Mouse (Mus musculus) megakaryocyte, adult 5-6 weeks (primary cell): Measurements from ENCODE around the gene Abcb11. TPM values are rescaled to one million over a fixed set of nuclear protein-coding genes. Genes with fewer than 3 reads are reported as not detected.
"Not testable (repeated sequence)": the region's sequence is repeated elsewhere in the genome, so short reads cannot be mapped to it uniquely, and the experiment has no call there.

ENCODE experiments used
- ATAC-seq: 2 replicates; pipeline ENCODE4 v1.8.0; 2016; ENCODE audit warnings: mild to moderate bottlenecking, inconsistent platforms; ENCODE audit not compliant: poor library complexity, severe bottlenecking
- total RNA-seq, 2 experiments: library from RNA; stranded (forward) in 1 of 2; stranded (reverse) in 1 of 2; fragments of 153-499, 151-499 nt in 1 of 2; fragments of 221-1000, 200-1000 nt in 1 of 2; gene quantifications; 2 replicates each; pipeline versions ENCODE4 v1.2.3 to v1.2.4; 2015 to 2017

Gene Abcb11
- total RNA-seq (2015) (not detected in 2 replicates), total RNA-seq (2017) (not detected in 2 replicates)

GRCm38 (mm10) chr2:69342496-69343221 lies at the start of gene Abcb11:
Abcb11 (minus strand) TSS chr2:69342616.
- no peak for ATAC-seq

- no peak for ATAC-seq
These were observed 43.9 kb upstream of the Abcb11 start for GRCm38 (mm10) chr2:69386118-69386871.

GRCm38 (mm10) chr2:69382838-69383237 lies 40.4 kb upstream of the Abcb11 start:
- peak; percentile 33 for ATAC-seq

GRCm38 (mm10) chr2:69381740-69382139 lies 39.3 kb upstream of the Abcb11 start:
- ATAC-seq = peak; percentile 69

DNA sequence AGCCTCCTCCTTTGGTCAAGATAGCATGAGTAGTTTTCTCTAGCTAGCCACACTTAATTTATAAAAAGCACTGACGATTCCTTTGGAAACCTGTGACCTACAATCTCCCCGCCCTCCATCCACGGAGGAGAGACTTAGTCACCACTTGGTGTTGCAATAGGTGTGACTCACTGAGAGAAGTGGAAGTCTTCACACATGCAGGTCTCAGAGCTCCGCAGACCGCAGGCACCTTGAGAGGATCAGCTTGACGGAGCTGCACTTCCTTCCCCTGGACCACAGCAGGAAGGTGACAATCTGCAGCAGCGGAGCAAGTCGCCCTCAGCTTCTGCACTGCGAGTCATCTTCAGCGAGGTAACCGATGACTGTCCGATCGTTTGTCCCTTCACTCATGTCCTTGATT lies 37.9 kb upstream of the Abcb11 start, which contains the start of gene Dhrs9:
Gene Dhrs9 (plus strand): TSS at position 165 of the 400 bp plus-strand sequence.
- ATAC-seq = peak; percentile 79

- no peak for ATAC-seq
These were observed 37.4 kb upstream of the Abcb11 start for GRCm38 (mm10) chr2:69379801-69380200.

GRCm38 (mm10) chr2:69376780-69377179 lies 34.4 kb upstream of the Abcb11 start:
- no peak for ATAC-seq

DNA sequence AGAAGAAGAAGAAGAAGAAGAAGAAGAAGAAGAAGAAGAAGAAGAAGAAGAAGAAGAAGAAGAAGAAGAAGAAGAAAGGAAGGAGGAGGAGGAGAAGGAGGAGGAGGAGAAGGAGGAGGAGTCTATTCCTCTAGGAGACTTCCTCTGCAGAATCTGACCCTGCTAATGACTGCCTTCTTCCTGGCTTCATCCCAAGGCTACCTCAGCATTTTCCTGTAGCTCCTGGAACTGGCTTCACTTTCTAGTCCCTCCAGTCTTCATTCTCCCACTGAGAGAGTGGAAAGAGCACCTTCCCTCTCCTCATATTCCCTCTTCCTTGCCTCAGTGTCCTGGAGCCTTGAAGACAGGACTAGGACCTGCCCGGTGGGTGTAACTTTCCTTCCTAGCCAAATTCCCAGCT lies 22.9 kb upstream of the Abcb11 start:
- ATAC-seq = no peak

DNA sequence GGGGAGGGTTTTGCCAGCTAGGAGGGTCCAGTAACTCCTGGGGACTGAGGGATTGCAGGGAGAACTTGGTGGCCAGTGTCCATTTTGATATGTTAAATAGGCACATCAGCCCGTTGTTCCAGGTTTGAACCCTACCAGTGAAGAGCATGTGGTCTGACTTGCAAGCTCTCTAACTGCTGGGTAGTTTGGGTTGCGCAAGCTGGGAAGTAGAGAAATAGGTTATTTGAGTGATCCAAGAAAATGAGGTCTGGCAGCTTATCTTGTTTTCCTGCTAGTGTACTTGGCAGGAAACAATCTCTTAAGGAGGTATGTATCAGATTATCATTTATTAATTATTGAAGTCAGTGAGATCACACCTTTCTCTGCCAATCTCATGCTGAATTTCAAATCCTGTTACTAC lies 22.4 kb upstream of the Abcb11 start:
- no peak for ATAC-seq

- ATAC-seq = peak; percentile 100
These were observed 13.0 kb upstream of the Abcb11 start for GRCm38 (mm10) chr2:69355402-69355801.

DNA sequence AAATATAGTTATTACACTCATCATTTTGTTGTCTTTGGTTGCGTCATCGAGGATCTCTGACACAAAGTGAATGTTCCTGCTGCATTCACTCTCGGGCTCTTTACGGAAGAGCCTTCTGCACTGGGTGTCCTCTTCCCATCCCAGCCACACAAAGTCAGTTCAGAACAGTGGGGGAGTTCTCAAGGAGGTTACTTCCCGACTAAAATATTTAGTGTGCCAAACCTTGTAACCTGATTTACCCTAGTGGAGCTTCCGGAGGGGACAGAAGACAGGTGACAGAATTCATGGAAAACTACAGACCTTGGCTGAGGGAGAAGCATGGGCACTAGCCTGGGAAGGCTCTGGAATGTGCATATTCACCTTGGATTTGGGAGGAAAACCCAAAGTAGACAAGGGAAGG lies 910 bp downstream of the Abcb11 start:
- no peak for ATAC-seq

DNA sequence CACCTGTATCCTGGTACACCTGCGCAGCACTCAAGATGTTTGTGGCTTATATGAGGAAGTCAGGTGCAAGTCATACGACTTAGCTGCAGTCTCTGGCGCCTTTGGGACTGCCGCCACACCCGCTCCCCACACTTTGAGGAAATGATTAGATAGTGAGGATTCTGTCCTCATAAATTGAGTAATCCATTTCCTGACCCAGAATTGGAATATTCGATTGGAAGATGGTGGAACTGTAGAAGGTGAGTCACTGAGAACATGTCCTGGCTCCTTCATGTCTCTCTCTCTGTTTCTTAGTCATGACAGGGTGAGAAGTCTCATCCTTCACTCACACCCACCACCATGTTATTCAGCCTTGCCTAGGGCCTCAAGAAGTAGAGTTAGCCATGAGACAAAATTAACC lies 10.9 kb downstream of the Abcb11 start:
- not testable (repeated sequence) for ATAC-seq

DNA sequence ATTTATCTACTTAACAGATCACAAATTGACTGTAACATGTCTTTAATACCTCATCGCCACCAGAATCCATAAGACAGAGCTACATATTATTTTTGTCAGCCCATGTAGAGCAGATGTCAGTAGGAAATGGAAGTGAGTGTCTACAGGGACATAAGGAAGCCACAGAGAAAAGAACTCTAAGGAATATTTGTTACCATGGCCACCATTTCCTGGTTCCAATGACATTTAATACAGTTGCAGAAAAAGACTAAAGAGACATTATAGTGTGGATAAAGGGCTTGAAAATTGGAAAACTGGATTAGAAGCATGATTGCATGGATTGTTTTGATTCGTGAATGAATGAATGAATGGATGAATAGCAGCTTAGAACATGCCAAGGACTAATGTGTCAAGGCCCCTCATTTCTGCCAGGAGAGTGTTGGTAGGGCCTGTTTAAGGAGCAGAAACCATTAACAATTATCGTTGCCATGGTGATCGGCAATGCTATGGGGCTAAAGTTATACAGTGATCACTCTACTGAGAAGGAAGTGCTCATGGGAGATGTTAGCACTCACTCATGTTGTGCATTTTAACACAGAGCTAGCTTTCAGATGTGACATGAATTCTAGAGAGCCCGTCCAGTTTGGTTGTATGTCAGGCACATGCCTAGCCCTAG lies 13.8 kb downstream of the Abcb11 start:
- no peak for ATAC-seq

DNA sequence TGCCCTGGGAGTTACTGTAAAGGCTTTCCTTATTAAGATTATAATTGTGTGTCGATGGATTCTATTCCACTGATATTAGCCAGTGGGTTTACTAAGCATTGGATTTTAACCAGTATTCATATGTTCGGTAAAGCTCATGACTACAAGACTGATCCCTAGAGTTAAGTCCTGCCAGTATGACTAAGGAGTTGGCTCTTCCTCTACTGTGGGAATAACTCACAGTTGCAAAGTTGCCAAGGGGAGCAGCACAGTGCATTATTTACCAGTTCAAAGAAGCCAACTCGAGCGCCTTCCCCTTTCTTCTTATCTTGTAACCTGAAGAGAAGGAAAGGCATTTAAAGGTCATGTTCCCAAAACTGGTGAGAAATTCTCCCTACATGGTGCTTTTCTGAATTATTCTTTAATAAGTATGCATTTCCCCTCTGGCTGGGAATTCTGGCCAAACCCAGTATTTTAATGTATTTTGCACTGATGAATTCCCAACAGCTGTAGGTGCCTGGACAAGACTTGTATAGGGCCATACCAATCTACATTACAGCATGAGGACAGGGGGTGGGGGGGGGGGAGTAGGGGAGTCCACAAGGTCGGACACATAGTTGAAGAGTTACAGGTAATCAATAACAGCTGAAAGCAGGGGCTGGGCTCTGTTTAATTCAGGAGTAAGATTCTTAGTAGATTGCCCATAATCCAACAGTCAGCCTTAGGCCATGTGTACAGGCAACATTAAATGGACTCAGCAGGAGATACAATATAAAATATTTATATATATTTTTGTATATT lies 17.3 kb downstream of the Abcb11 start:
- no peak for ATAC-seq

GRCm38 (mm10) chr2:69323018-69323417 lies 19.4 kb downstream of the Abcb11 start:
- no peak for ATAC-seq

GRCm38 (mm10) chr2:69321457-69321856 lies 21.0 kb downstream of the Abcb11 start:
- ATAC-seq = no peak

GRCm38 (mm10) chr2:69311337-69311736 lies 31.1 kb downstream of the Abcb11 start:
- no peak for ATAC-seq

DNA sequence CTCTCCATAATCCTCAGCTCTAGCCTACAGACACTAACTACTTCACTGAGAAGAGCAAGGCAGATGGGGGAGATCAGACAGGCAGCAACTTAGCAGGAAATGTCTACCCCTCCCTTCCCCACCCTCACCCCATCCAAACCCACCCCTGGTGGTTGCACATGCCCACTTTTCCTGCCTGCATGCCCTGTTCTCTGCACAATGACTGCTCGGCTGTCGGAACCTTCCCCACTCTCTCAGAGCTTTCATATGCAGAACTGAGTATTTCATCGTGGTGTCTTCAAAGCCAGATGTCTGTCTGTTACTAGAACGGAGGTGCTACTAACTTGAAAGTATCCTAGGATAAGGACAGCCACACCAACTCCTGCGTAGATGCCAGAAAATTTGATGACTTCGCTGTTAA lies 34.3 kb downstream of the Abcb11 start:
- no peak for ATAC-seq

GRCm38 (mm10) chr2:69300568-69300967 lies 41.8 kb downstream of the Abcb11 start:
- ATAC-seq = not testable (repeated sequence)

DNA sequence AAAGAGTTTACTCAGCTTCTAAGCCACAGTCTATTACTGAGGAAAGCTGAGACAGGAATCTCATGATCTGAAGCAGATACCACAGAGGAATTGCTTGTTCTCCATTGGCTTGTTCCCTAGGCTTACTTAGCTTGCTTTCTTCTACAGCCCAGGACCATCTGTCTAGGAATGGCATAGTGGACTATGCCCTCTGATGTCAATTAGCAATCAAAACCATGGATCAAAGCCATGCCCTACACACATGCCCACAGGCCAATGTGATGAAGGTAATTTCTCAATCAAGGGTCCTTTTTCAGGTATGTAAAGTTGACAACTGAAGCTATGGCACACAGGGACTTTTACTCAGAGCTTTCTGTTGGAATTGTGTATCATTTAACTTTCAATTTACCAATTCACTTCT lies 47.9 kb downstream of the Abcb11 start:
- ATAC-seq = no peak

DNA sequence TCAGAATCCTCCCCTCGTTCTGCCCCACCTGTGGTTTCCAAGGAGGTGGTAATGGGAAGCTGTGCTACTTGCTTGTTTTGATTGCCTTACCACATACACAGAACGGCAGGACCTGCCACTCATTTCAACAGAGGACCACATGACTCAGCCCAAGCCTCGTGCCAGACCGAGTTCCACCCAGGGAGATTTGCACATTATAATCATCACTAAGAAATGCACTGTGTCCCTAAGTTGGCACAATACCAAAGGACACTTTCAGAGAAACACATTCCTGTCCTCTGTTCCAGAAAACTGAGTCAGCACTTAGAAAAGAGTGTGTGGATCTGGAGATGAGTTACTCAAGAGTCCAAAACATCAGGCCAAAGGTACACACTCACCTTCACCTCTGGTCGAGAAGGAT lies 53.4 kb downstream of the Abcb11 start:
- ATAC-seq = no peak
